Mouse (Mus musculus): ENCODE data around the gene Bfsp2. TPM values are rescaled to one million over a fixed set of nuclear protein-coding genes. Genes with fewer than 3 reads are reported as not detected.

Bfsp2 gene
- polyA plus RNA-seq (2012; rRNA removed) = 6.5 and 8.3 TPM in 2 replicates

DNA sequence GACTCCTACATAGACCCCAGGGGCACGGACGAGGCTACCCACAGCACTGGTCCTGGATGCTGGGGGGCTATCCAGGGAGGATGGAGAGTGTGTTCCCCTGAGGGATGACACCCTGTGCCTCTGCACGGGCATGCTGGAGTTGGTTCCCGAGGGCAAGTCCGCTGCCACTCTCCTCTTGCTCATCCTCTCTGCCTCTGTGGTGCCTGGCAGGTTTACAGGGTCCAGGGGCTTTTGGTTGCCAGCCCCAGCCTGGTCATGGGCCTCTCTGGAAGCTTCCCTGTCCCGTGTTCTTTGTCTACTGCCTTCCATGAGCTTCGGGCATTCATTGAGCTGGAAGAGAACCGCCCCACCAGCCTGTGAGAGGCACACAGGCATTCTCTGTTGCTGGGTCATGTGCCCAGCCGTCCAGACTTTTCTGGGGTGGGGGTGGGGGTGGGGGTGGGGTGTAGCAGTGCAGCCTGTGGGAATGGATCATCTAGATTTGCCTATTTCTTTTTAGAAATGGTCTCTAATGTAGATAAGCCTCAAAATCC lies at the start of gene Bfsp2:
TSS of gene Bfsp2 (minus strand) at position 377 of the 533 bp plus-strand sequence.
- Histone ChIP-seq H3K27ac (ENCODE audit: insufficient read depth, low read length) (no peak within 1 kb of the TSS), H3K4me1 (ENCODE audit: control insufficient read depth, insufficient read depth, low read length) (no peaks in the 10 kb centered on the region), H3K4me3 (ENCODE audit: insufficient read depth, low read length) (no peak within 1 kb of the TSS)
- TF ChIP-seq CTCF (IDR thresholded peaks at IDR 0.05; ENCODE audit: extremely low read depth, insufficient read depth, low read length) = no peak
- no peak for TF ChIP-seq POLR2A (IDR thresholded peaks at IDR 0.05; ENCODE audit: extremely low read depth, insufficient read depth, low read length)

- Histone ChIP-seq H3K4me3 (ENCODE audit: insufficient read depth, low read length) (no peak overlapping the region), H3K27ac (ENCODE audit: insufficient read depth, low read length) (no peak overlapping the region), H3K4me1 (ENCODE audit: control insufficient read depth, insufficient read depth, low read length) (peaks cover 12% of the 10 kb centered on the region)
- no peak for TF ChIP-seq CTCF (IDR thresholded peaks at IDR 0.05; ENCODE audit: extremely low read depth, insufficient read depth, low read length)
- TF ChIP-seq POLR2A (IDR thresholded peaks at IDR 0.05; ENCODE audit: extremely low read depth, insufficient read depth, low read length) = no peak
Measured at GRCm38 (mm10) chr9:103525041-103525537, 44.9 kb upstream of the Bfsp2 start.

DNA sequence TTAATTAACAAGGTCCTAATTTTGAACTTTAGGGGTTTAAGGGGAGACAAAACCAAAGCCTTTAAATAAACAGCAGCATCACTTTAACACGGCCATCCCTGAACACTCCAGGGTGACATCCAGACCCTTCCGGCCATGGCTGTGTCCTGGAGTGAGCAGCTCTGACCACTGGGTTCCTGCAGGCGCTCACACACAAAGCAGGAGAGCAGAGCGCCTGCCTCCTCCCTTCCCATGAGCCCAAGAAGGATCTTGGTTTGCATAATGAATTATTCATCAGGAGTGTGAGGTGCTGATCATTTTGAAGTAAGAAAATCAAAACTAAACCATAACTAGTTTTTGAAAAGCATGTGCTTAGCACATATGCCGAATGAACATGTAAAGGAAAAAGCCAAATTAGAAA lies 44.4 kb upstream of the Bfsp2 start:
- TF ChIP-seq POLR2A (IDR thresholded peaks at IDR 0.05; ENCODE audit: extremely low read depth, insufficient read depth, low read length) = no peak
- peaks cover 12% of the 10 kb centered on the region for H3K4me1 ChIP-seq (ENCODE audit: control insufficient read depth, insufficient read depth, low read length)
- no peak overlapping the region for H3K4me3 ChIP-seq (ENCODE audit: insufficient read depth, low read length)
- H3K27ac ChIP-seq (ENCODE audit: insufficient read depth, low read length) = no peak overlapping the region

DNA sequence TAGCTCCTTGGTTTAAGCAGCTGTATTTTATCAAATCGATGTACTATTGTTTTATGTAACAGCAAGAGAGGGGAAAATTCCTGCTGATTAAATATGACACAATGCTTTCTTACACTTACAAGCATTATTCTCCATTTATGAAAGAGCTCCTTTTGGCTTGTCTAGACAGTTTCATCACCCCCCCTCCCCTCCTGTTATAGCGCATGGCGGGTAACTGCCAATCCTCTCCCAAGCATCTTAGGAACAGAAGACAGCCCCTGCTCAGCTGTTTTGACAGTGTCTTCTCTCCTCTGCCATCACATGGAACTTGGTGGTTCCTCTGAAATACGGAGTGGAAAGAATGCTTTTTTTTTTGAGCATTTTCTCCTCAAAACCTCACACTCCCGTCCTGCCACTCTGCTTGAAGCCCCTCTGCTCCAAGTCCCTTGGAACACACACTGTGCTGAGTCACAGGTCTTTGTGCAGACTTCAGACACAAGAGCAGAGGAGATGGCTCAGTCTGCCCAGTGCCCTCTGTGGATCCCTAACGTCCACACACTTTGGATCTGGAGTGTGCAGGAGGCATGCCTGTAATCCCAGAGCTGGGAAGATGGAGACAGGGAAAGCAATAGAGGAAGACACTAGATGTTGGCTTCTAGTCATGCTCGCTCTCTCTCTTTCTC lies 43.7 kb upstream of the Bfsp2 start:
- no peak overlapping the region for H3K27ac ChIP-seq (ENCODE audit: insufficient read depth, low read length)
- no peak overlapping the region for H3K4me3 ChIP-seq (ENCODE audit: insufficient read depth, low read length)
- peaks cover 12% of the 10 kb centered on the region for H3K4me1 ChIP-seq (ENCODE audit: control insufficient read depth, insufficient read depth, low read length)
- TF ChIP-seq CTCF (IDR thresholded peaks at IDR 0.05; ENCODE audit: extremely low read depth, insufficient read depth, low read length) = no peak
- TF ChIP-seq POLR2A (IDR thresholded peaks at IDR 0.05; ENCODE audit: extremely low read depth, insufficient read depth, low read length) = no peak

- Histone ChIP-seq H3K4me1 (ENCODE audit: control insufficient read depth, insufficient read depth, low read length) (peaks cover 12% of the 10 kb centered on the region), H3K27ac (ENCODE audit: insufficient read depth, low read length) (no peak overlapping the region), H3K4me3 (ENCODE audit: insufficient read depth, low read length) (no peak overlapping the region)
- TF ChIP-seq POLR2A (IDR thresholded peaks at IDR 0.05; ENCODE audit: extremely low read depth, insufficient read depth, low read length) = no peak
- TF ChIP-seq CTCF (IDR thresholded peaks at IDR 0.05; ENCODE audit: extremely low read depth, insufficient read depth, low read length) = no peak
Measured at GRCm38 (mm10) chr9:103523008-103523407, 42.8 kb upstream of the Bfsp2 start.

GRCm38 (mm10) chr9:103513884-103514283 lies 33.7 kb upstream of the Bfsp2 start:
- no peak for TF ChIP-seq POLR2A (IDR thresholded peaks at IDR 0.05; ENCODE audit: extremely low read depth, insufficient read depth, low read length)
- TF ChIP-seq CTCF (IDR thresholded peaks at IDR 0.05; ENCODE audit: extremely low read depth, insufficient read depth, low read length) = no peak
- Histone ChIP-seq H3K27ac (ENCODE audit: insufficient read depth, low read length) (no peak overlapping the region), H3K4me1 (ENCODE audit: control insufficient read depth, insufficient read depth, low read length) (peaks cover 4% of the 10 kb centered on the region), H3K4me3 (ENCODE audit: insufficient read depth, low read length) (no peak overlapping the region)

GRCm38 (mm10) chr9:103512257-103512656 lies 32.0 kb upstream of the Bfsp2 start:
- no peak overlapping the region for H3K4me3 ChIP-seq (ENCODE audit: insufficient read depth, low read length)
- peaks cover 4% of the 10 kb centered on the region for H3K4me1 ChIP-seq (ENCODE audit: control insufficient read depth, insufficient read depth, low read length)
- no peak overlapping the region for H3K27ac ChIP-seq (ENCODE audit: insufficient read depth, low read length)
- no peak for TF ChIP-seq CTCF (IDR thresholded peaks at IDR 0.05; ENCODE audit: extremely low read depth, insufficient read depth, low read length)
- no peak for TF ChIP-seq POLR2A (IDR thresholded peaks at IDR 0.05; ENCODE audit: extremely low read depth, insufficient read depth, low read length)

GRCm38 (mm10) chr9:103506968-103507584 lies 26.9 kb upstream of the Bfsp2 start:
- TF ChIP-seq POLR2A (IDR thresholded peaks at IDR 0.05; ENCODE audit: extremely low read depth, insufficient read depth, low read length) (no peak), CTCF (IDR thresholded peaks at IDR 0.05; ENCODE audit: extremely low read depth, insufficient read depth, low read length) (no peak)
- Histone ChIP-seq H3K4me3 (ENCODE audit: insufficient read depth, low read length) (no peak overlapping the region), H3K4me1 (ENCODE audit: control insufficient read depth, insufficient read depth, low read length) (peaks cover 4% of the 10 kb centered on the region; the same call in 1 of the 2 replicates), H3K27ac (ENCODE audit: insufficient read depth, low read length) (no peak overlapping the region)

DNA sequence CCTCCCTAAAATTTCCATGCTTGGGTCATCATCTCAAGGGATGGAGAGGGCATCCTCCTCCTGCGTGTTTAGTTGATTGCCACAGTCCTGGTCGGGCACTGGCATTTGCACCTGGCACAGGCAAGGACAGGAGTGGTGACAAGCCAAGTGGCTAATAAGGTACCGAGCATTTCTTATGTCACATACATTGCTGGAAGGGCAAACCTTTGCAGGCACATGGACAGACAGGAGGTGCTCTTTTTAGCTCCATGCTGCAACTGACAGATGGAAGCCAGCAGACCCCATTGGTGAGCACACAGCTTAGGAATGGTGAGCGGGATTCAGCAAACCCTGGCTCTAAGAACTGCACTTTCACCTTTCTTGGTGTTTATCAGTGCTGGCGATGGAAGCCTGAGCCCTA lies 24.8 kb upstream of the Bfsp2 start:
- H3K4me1 ChIP-seq (ENCODE audit: control insufficient read depth, insufficient read depth, low read length) = peaks cover 5% of the 10 kb centered on the region

DNA sequence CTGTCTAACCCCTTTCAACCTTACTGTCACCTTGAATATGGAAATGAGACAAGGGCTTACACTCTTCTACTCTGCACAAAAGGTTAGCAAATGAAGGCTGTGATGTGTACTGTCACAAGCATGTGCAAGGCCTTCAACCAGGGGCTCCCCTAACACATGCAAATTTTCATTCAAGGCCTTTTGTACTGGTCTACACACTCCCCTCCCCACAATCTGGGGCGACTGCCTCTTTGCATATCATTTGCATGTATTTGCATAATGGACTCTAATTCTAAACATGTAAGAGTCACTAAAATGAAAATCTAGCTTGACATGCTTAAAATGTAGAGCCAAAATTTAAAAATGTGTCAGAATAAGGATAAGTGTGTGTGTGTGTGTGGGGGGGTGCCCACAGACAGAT lies 24.4 kb upstream of the Bfsp2 start:
- no peak overlapping the region for H3K4me3 ChIP-seq (ENCODE audit: insufficient read depth, low read length)
- no peak overlapping the region for H3K27ac ChIP-seq (ENCODE audit: insufficient read depth, low read length)
- H3K4me1 ChIP-seq (ENCODE audit: control insufficient read depth, insufficient read depth, low read length) = peaks cover 5% of the 10 kb centered on the region
- TF ChIP-seq POLR2A (IDR thresholded peaks at IDR 0.05; ENCODE audit: extremely low read depth, insufficient read depth, low read length) = no peak
- no peak for TF ChIP-seq CTCF (IDR thresholded peaks at IDR 0.05; ENCODE audit: extremely low read depth, insufficient read depth, low read length)

More for the DNA sequence above, 24.8 kb upstream of the Bfsp2 start:
- H3K4me3 ChIP-seq (ENCODE audit: insufficient read depth, low read length) = no peak overlapping the region
- no peak overlapping the region for H3K27ac ChIP-seq (ENCODE audit: insufficient read depth, low read length)
- TF ChIP-seq POLR2A (IDR thresholded peaks at IDR 0.05; ENCODE audit: extremely low read depth, insufficient read depth, low read length) = no peak
- no peak for TF ChIP-seq CTCF (IDR thresholded peaks at IDR 0.05; ENCODE audit: extremely low read depth, insufficient read depth, low read length)
